Mouse (Mus musculus) small intestine, adult 2 months (tissue): ENCODE measurements around the gene Kdm2b. TPM values are rescaled to one million over a fixed set of nuclear protein-coding genes. Genes with fewer than 3 reads are reported as not detected.

ENCODE experiments used
- H3K27ac ChIP-seq: fragments of 200-500 bp; 2 replicates; pipeline ENCODE4 v1.5.1; 2012; ENCODE audit warnings: low read depth, low read length, control low read depth, inconsistent platforms; ENCODE audit not compliant: insufficient read depth
- H3K27me3 ChIP-seq: fragments of 200-500 bp; 2 replicates; pipeline ENCODE4 v1.6.1; 2012; ENCODE audit warnings: mild to moderate bottlenecking, moderate library complexity, low read length, inconsistent platforms; ENCODE audit not compliant: control insufficient read depth, insufficient read depth
- H3K36me3 ChIP-seq: fragments of 200-500 bp; 2 replicates; pipeline ENCODE4 v1.6.1; 2012; ENCODE audit warnings: mild to moderate bottlenecking, low read length, control low read depth, inconsistent platforms; ENCODE audit not compliant: control insufficient read depth, insufficient read depth
- H3K4me1 ChIP-seq: fragments of 200-500 bp; 2 replicates; pipeline ENCODE4 v1.6.1; 2012; ENCODE audit warnings: low read length, inconsistent platforms, mixed read lengths; ENCODE audit not compliant: control insufficient read depth, insufficient read depth, insufficient read length
- H3K4me3 ChIP-seq: fragments of 200-500 bp; 2 replicates; pipeline ENCODE4 v1.5.1; 2012; ENCODE audit warnings: low read depth, mild to moderate bottlenecking, control low read depth, inconsistent platforms, low read length, moderate library complexity
- CTCF ChIP-seq: fragments of 200-500 bp; IDR thresholded peaks from 2 replicates; pipeline ENCODE4 v1.5.1; 2012; ENCODE audit warnings: low read depth, mild to moderate bottlenecking, control low read depth, inconsistent platforms, low read length, moderate library complexity, mixed read lengths; ENCODE audit not compliant: insufficient replicate concordance, insufficient read length; ENCODE audit errors: extremely low read depth
- POLR2A ChIP-seq: fragments of 200-500 bp; IDR thresholded peaks from 2 replicates; pipeline ENCODE4 v1.6.1; 2012; ENCODE audit warnings: low read depth, mild to moderate bottlenecking, control low read depth, inconsistent platforms, low read length, moderate library complexity
- WGBS: fragments of 180-500 bp; shearing (Covaris S2); methylation state at CpG from one replicate; pipeline ENCODE4 v1.1.7; 2018; 5-methylcytosine and 5-hydroxymethylcytosine counted together
- polyA plus RNA-seq: library from polyadenylated mRNA; depleted of rRNA; stranded (reverse); fragments of >200 nt; gene quantifications from 2 replicates; pipeline ENCODE4 v1.2.3, GENCODE M21; 2012

Kdm2b gene
- polyA plus RNA-seq, 1 experiment = 12.0 TPM

DNA sequence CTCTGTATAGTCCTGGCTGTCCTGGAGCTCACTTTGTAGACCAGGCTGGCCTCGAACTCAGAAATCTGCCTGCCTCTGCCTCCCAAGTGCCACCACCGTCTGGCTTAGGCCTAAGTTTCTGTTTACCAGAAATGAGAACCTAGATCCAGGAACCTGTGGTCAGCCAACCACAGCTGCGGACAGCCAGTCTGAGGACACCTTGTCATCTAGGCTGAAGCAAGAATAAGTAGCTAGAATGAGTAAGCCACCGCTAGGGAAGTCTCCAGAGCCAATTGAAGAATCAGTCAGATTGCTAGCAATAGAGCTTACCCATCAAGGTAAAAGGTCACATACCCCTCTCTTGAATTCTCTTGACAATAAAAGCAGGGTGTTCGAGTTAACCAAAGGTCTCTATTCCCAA lies 145.8 kb downstream of the Kdm2b start:
- 78% methylated on average over 5 of the region's 5 CpGs for WGBS
- Histone ChIP-seq H3K27ac (no peak overlapping the region), H3K27me3 (no peaks in the 10 kb centered on the region)

DNA sequence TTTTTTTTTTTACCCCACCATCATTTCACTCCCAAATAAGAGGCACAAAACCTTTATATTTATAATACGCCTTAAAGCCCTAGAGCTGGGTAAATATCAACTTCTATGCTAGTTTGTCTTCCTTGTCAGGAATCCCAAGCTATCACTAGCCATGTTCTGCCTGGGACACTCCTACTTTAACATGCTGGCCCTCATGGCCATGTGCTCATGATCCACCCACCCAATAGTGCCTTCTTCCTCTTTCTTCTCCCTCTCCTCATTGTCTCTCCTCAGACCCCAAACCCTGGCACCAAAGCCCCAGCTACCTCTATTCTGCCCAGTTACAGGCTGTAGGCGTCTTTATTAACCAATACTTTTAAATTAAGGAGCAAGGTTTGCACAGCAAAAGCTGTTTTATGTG lies 148.5 kb downstream of the Kdm2b start:
- Histone ChIP-seq H3K27me3 (no peaks in the 10 kb centered on the region), H3K4me3 (no peak overlapping the region), H3K4me1 (no peaks in the 10 kb centered on the region), H3K36me3 (no peaks in the 10 kb centered on the region), H3K27ac (no peak overlapping the region)
- WGBS = 93% methylated on average over 2 of the region's 2 CpGs
- no peak for TF ChIP-seq CTCF
- no peak for TF ChIP-seq POLR2A

More for the DNA sequence above, 145.8 kb downstream of the Kdm2b start:
- H3K4me1 ChIP-seq = 0 out of 2 replicates have a peak, but pooled peaks cover 2% of the 10 kb centered on the region
- H3K36me3 ChIP-seq = no peaks in the 10 kb centered on the region
- H3K4me3 ChIP-seq = no peak overlapping the region
- no peak for TF ChIP-seq POLR2A
- no peak for TF ChIP-seq CTCF

DNA sequence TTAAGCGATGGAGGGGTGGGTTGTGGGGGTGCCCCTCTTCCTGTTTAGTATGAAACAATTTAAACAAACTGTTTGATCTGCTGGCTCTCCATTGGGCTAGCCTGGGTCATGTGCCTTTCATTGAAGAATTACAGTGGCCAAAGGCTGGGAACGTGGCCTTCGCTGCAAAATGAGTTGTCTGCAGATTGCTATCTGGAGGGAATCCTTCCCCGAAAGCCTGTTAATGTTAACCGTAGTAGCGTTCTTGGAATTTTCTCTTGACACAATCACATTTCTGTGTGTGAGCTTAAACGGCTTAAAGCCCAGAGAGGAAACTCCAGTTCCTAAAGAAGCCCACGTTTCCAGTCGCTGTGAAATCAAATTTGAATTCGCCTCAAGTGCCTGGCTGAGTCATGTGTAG lies 156.6 kb downstream of the Kdm2b start:
- TF ChIP-seq POLR2A (no peak), CTCF (no peak)
- no peak overlapping the region for H3K27ac ChIP-seq
- 80% methylated on average over 10 of the region's 10 CpGs for WGBS
- H3K4me3 ChIP-seq = no peak overlapping the region
- no peaks in the 10 kb centered on the region for H3K36me3 ChIP-seq
- no peaks in the 10 kb centered on the region for H3K27me3 ChIP-seq
- no peaks in the 10 kb centered on the region for H3K4me1 ChIP-seq

DNA sequence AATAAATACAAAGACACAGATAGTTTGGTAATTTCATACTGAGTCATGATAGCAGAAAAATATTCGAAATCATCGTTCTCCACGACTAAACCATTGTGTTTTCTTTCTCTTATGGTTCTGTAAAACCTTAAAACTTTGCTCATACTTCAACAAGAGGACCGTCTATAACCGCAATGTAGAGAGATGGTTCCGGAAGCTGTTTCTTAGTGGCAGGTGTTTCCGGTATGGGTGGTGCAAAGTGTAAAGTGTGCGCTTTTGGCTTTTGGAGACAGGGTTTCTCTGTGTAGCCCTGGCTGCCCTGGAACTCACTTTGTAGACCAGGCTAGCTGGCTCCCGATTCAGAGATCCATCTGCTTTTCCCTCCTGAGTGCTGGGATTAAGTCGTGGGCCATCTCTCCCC lies 157.1 kb downstream of the Kdm2b start:
- WGBS = 82% methylated on average over 10 of the region's 10 CpGs
- no peaks in the 10 kb centered on the region for H3K27me3 ChIP-seq
- H3K27ac ChIP-seq = no peak overlapping the region
- TF ChIP-seq CTCF (no peak), POLR2A (no peak)
- H3K4me1 ChIP-seq = no peaks in the 10 kb centered on the region
- no peaks in the 10 kb centered on the region for H3K36me3 ChIP-seq
- H3K4me3 ChIP-seq = no peak overlapping the region

DNA sequence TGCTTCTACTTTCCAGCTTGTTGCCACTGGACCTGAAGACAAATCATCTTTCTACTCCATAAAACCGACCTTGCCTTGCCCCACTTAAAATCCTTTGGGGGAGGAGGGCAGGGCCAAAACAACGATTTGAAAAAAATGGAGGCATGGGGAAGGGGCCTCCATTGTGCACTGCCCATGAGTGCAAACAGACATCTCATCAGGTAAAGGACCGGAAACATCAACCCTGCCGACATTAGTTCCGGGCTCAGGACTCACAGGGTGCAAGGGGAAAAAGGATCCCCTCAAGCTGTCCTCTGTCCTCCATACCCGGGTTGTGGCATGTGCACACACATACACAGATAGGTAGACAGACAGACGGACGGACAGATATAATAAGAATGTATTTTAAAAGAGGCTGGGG lies 164.5 kb downstream of the Kdm2b start:
- TF ChIP-seq POLR2A (no peak), CTCF (no peak)
- no peak overlapping the region for H3K27ac ChIP-seq
- no peaks in the 10 kb centered on the region for H3K36me3 ChIP-seq
- H3K4me3 ChIP-seq = no peak overlapping the region
- 84% methylated on average over 8 of the region's 8 CpGs for WGBS
- no peaks in the 10 kb centered on the region for H3K4me1 ChIP-seq
- no peaks in the 10 kb centered on the region for H3K27me3 ChIP-seq

DNA sequence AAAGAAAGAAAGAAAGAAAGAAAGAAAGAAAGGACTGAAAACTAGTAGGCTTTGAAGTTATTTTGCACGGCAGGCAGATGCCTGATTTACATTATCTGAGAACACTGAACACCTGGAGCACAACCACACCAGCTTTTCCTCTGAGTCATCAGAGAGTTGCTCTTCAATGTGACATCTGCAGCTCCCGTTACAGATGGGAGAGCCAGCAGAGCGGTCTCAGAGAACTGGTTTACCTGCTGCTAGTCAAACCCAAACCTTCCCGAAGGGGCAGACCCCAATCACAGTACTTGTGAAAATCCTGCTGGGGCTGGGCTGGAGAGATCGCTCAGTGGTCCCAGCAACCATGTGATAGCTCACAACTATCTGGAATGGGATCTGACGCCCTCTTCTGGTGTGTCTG lies 165.2 kb downstream of the Kdm2b start:
- TF ChIP-seq CTCF (no peak), POLR2A (no peak)
- Histone ChIP-seq H3K27ac (no peak overlapping the region), H3K36me3 (no peaks in the 10 kb centered on the region), H3K27me3 (no peaks in the 10 kb centered on the region), H3K4me1 (no peaks in the 10 kb centered on the region), H3K4me3 (no peak overlapping the region)
- 70% methylated on average over 6 of the region's 6 CpGs for WGBS

DNA sequence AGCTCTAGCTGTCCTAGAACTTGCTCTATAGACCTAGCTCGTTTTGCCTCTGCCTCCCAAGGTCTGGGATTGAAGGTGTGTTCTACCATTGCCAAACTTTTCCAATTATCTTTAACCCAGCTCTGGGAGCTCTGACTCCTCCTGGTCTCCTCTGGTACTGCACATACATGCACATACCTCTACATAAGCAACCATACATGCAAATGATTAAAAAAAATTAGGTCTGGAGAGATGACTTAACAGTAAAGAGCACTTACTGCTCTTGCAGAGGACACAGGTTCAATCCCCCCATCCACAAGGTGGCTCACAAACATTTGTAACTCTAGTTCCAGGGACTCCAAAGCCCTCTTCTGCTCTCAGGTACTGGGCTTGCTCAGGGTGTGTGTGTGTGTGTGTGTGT lies 165.6 kb downstream of the Kdm2b start:
- Histone ChIP-seq H3K27ac (no peak overlapping the region), H3K4me3 (no peak overlapping the region), H3K4me1 (no peaks in the 10 kb centered on the region), H3K27me3 (no peaks in the 10 kb centered on the region), H3K36me3 (no peaks in the 10 kb centered on the region)
- TF ChIP-seq POLR2A (no peak), CTCF (no peak)
- 51% methylated on average over 1 of the region's 1 CpGs for WGBS

DNA sequence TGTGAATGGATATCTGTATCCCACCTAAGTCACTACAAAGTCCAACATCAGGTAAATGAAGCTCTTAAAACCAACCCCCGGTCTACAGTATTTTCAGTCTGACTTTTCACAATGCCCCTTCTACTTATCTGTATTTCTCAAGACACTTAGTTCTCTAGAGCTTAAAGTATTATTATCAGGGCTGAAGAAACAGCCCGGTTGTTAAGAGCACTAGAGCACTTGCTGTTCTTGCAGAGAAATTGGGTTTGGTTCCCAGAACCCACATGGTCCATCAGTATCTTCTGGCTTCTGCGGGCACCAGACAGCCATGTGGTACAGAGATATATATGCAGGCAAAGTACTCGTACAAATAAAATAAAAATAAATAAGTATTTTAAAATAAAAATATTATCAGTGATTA lies 167.2 kb downstream of the Kdm2b start:
- TF ChIP-seq POLR2A (no peak), CTCF (no peak)
- WGBS = 90% methylated on average over 4 of the region's 4 CpGs

More for the DNA sequence above, 167.2 kb downstream of the Kdm2b start:
- Histone ChIP-seq H3K4me1 (no peaks in the 10 kb centered on the region), H3K27me3 (no peaks in the 10 kb centered on the region), H3K27ac (no peak overlapping the region), H3K4me3 (no peak overlapping the region), H3K36me3 (peaks cover 12% of the 10 kb centered on the region)
